Mouse (Mus musculus) megakaryocyte, adult 5-6 weeks (primary cell): ENCODE measurements around the gene Doc2g. TPM values are rescaled to one million over a fixed set of nuclear protein-coding genes. Genes with fewer than 3 reads are reported as not detected.
"Not testable (repeated sequence)": the region's sequence is repeated elsewhere in the genome, so short reads cannot be mapped to it uniquely, and the experiment has no call there.

Experiments
- ATAC-seq: 2 replicates; pipeline ENCODE4 v1.8.0; 2016; ENCODE audit warnings: mild to moderate bottlenecking, inconsistent platforms; ENCODE audit not compliant: poor library complexity, severe bottlenecking
- total RNA-seq, 2 experiments: library from RNA; stranded (forward) in 1 of 2; stranded (reverse) in 1 of 2; fragments of 153-499, 151-499 nt in 1 of 2; fragments of 221-1000, 200-1000 nt in 1 of 2; gene quantifications; 2 replicates each; pipeline versions ENCODE4 v1.2.3 to v1.2.4; 2015 to 2017

Gene Doc2g
- total RNA-seq (2015) (1.2 and 1.5 TPM in 2 replicates), total RNA-seq (2017) (0.18 and 0.37 TPM in 2 replicates)

DNA sequence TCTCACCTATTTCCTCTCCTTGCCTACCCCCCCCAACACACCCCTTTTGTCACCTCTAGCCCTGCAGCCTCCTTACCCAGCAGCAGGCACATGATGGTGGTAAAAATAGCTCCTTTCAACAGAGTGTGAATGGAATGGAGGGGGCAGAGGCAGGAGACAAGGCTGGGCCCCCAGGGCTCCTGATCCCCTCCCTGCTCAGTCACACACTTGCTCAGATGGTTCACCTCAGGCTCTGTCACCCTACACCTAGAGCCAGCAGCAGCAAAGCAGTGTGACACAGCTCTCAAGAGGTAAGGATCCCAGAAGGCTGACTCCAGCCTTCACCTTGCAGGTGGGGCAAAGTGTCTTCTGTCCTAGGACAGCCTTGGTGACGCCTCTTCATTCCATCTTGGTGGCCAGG, at the start of gene Doc2g:
TSS of gene Doc2g (plus strand) at position 202 of the 400 bp plus-strand sequence.
- ATAC-seq = no peak

DNA sequence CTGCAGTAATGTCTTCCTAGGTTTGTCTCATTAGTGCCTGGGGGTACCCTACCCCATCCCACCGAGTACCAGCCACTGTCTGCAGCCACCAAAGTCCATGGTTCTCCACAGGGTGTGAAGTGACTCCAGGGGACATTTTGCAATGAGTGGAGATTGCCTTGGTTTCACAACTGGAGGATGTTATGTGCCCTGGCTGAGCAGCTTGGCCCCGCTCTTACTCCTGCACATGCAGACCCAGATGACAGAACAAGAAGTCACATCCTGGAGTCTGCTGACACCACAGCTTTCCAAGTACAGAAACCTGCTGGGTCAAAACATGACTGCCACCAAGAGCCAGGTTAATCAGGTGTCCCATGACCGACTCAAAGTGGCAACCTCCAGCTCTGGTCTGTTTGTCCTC, 48.1 kb upstream of the Doc2g start:
- ATAC-seq = peak; percentile 35; the same call in 1 of the 2 replicates

DNA sequence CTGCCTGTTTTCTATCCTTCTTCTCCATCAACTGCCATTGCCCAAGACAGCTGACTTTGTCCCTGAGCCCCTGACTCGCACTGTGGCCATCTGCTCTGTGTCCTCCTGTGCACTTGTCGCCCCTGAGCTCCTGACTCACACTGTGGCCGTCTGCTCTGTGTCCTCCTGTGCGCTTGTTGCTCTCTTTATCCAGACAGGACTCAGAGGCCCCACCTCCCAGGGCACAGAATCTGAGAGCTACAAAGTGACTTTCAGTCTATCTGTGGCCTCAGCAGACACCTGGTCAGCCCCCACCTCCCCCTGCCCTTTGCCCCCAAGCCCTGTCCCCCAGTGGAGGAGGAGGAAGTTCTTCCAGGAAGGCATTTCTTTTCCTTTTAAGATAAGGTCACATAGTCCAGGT, 47.3 kb upstream of the Doc2g start:
- ATAC-seq = no peak

DNA sequence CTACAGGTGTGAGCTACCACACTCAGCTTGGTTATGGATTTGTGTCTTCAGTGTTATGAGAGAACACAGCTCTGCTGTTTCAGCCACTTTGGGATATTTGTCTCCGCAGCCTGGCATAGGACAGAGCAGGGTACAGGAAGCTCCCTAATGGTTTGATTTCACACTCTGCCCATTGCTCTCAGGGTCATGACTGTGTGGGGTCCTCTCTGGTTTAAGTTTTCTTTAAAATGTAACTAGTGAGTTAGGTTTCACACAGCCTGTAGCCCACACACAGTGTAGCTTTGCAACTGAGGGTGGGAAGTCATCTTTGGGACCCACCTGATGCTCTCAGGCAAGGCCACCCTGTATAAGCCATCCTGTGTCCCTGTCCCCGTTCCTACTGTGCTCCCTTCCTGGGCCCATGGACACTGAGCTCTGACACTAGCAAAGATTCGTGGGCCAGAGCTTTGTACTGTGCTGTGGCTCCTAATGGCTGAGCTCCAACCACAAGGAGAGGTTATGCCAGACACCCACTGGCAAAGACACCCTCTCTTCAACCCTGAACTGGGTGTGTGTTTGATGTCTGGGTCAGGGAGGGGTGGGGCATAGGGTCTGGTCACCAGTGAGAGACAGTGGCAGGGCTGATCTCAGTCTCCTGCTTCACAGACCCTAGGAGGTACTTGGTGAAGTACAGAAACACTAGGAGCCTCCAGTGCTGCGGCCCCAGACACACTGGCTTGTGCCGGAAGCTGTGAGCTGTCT, 45.6 kb upstream of the Doc2g start:
- not testable (repeated sequence) for ATAC-seq

DNA sequence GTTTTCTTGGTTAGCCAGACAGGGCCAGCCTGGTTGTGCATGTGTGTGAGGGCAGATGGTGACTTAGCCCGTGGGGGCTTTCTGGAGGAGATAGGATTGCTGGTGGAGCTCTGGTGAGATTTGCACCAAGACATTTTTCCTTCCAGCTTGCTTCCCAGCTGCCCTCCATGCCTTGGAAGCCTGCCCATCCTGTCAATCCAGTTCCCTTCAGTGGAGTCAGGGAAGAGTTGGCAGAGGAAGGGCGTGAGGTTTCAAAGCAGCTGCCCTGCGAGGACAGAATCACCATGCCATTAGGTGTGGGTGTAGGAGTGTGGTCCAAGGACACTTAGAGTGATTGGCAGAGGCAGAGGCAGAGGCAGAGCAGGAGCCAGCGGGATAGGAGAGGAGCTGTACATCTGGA, 44.6 kb upstream of the Doc2g start, which contains the start of gene Aldh3b3:
TSS of gene Aldh3b3 (plus strand) at position 176 of the 400 bp plus-strand sequence.
- ATAC-seq = no peak

DNA sequence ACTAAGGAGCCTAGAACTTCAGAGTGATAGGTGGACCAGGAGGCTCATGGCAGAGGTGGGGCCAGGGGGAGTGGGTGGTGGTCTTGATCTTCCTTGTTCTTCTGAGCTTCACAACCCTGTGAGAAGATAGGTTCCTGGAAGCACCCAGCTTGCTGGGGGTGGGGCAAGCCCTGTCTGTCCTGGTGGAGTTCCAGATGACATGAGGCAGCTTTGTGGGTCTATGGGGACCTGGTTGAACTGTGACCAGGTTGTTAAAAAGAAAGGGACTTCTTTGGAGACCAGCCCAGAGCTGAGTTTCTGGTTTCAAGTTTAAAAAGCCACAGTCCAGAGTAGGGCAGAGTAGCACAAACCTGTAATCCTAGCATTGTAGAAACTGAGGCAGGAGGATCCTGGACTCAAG, 44.1 kb upstream of the Doc2g start:
- ATAC-seq = no peak

DNA sequence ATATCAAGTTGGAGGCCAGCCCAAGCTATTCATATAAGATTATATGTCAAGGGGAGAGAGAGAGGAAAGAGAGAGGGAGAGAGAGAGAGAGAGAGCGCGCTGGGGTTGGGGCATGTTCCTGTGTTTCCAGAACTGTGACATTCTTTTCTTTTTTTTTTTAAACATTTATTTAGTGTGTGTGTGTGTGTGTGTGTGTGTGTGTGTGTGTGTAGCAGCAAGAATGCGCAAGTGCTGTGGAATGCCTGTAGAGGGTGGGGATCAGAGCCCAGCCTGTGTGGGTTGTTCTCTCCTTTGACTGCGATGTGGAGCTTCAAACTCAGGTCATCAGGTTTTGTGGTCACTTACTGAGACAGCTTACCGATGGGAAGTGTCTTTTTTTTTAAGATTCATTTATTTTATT, 42.9 kb upstream of the Doc2g start:
- ATAC-seq = no peak

DNA sequence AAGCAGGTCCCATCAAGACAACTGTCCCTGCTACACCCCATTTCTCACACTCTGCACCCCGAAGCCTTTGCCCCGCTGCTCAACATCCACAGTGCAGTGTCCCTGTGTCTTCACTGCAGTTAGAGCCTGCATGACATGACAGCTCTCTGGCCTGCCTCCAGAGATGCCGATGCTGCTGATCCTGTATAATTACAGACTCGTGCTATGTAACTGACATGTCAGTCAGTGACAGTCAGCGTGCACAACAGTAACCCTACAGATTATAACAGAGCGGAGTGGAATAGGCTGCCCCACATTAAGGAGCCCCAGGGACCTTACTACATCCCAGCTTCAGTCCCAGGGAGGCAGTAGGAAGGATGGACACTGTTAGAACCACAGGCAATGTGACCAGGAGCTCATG, 41.3 kb upstream of the Doc2g start:
- ATAC-seq = not testable (repeated sequence)

DNA sequence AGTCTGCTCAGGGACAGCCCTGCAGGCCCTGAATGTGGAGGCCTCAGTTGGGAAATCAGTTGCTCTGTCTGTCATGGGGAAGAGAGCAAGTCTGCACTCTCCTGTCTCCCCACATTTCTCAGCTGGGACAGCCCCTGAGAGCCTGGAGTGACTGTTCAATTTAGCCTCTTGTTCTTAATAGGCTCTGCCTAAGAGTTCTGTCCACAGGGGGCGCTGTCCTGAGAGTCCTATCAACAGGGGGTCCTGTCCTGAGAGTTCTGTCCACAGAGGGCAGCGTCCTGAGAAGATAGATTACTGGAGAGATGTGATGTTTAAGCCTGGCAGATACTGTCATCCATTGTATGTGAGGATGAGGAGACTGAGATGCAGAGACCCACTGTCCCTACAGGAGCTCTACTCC, 40.6 kb upstream of the Doc2g start:
- ATAC-seq = no peak

DNA sequence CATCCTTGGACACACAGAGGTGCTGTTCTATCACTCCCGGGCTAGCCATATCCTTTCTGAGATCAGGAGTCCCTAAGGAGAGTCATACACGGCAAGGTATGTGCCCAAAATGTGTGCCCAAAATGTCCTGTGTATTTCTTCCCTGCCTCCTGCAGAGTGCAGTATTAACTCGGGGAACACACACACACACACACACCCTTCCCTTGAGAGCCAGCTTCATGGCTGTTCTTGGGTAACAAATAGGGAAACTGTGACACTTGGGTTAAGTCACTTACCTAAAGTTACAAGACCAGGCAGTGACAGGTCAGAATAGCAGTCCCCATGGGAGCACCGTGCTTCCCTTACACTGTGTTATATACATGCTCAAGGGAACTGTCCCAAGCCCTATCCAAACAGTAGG, 39.1 kb upstream of the Doc2g start:
- ATAC-seq = peak; percentile 81

DNA sequence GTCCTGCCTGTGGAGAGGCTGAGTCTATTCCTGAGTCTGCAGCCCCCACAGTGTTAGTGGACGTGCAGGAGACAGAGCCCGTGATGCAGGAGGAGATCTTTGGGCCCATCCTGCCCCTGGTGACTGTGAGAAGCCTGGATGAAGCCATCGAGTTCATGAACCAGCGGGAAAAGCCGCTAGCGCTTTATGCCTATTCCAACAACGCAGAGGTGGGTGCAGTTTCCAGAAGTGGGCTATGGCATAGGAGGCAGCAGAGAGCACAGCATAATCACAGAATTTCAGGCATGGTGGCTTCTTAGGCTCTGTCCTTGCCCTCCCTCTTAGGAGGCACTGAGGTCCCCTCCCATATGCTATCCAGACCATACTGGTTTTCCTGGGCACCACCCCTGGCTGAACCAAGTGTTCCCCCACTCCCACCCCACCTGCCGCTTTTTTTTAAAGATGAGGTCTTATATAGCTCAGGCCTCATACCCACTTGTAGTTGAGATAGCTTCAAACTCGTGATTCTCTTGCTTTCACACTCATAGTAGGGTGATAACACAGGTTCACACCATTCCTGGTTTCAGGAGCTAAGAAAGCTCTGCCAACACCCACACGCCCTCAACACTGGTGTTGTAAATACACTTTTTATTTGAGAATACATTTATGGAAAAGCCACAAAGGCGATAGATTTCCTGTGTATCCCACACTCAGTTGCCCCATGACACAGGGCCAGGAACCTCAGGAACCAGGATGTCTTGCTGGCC, 36.6 kb upstream of the Doc2g start:
- no peak for ATAC-seq

DNA sequence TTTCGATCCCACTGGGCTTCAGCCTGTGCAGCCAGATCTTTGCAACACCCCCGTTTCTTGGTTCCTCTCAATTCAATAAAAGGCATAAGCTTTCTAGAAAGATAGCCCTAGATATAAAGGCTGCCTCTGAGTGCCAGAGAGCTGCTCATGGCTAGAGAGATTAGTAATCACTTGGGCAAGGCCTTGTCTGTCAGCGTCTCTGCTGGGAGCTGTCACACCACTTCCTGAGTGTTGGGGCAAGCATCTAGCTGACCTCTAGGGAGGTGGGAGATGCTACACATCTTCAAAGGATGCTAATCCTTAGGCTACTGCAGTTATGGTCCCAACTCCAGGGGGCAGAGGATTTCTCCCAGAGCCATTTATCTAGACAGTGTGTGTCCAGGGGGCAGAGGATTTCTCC, 35.9 kb upstream of the Doc2g start:
- ATAC-seq = peak; percentile 66

DNA sequence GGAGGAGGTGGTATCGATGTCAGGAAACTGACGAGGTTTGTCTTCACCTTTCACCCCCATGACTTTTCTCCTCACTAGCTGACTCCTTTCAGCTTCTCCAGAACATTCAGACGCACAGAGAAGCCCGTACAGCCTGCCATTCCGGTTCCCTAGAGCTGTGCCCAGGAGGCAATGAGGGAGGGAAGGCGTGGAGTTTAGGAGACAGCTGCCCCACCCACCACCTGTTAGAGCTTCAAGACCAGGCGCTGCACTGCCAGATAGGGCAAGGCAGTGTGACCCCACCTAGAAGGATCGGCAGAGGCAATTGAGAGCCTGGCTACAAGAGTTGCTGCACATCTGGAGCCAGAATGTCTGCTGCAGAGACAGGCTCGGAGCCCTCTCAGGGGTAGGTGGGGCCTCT, 30.9 kb upstream of the Doc2g start, which contains the start of gene Aldh3b2:
TSS of gene Aldh3b2 (plus strand) at position 100 of the 400 bp plus-strand sequence.
- ATAC-seq = no peak

DNA sequence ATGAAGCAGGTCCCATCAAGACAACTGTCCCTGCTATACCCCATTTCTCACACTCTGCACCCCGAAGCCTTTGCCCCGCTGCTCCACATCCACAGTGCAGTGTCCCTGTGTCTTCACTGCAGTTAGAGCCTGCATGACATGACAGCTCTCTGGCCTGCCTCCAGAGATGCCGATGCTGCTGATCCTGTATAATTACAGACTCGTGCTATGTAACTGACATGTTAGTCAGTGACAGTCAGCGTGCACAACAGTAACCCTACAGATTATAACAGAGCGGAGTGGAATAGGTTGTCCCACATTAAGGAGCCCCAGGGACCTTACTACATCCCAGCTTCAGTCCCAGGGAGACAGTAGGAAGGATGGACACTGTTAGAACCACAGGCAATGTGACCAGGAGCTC, 28.5 kb upstream of the Doc2g start:
- ATAC-seq = not testable (repeated sequence)

DNA sequence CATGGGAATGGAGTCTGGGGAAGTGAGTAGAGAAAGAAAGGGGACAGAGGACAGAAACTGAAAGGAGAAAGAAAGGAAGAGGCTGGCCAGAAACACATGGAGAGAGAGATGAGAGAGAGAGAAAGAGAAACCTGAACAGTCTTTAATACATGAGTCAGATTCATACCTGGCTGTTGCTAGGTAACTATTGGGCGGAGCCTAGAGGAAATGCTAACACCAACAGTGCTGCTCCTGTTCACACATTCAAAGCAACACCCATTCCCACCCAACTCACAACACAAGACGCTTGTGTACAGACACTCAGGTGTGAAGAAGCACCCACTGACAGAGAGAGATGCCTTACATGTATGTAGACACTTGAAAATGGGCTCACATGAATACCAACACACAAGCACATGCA, 27.2 kb upstream of the Doc2g start:
- no peak for ATAC-seq

DNA sequence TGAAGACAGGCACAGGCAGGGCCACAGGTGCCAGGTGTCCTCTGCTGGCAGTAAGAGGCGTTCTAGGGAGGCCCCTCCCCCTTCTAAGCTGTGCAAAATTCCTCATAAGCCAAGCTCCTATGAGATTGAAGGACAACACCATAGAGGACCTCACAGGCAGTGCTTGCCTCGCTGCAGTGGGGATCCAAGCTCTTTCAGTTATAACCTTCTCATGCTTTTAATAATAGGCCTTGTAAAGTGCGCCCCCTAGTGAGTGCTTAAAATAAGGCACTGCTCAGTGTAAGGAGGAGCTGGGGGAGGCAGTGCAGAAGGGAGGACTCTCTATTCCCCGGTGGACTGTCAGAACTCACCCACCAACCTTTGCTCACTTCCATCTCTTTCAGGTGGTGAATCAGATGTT, 22.8 kb upstream of the Doc2g start:
- ATAC-seq = peak; percentile 94

DNA sequence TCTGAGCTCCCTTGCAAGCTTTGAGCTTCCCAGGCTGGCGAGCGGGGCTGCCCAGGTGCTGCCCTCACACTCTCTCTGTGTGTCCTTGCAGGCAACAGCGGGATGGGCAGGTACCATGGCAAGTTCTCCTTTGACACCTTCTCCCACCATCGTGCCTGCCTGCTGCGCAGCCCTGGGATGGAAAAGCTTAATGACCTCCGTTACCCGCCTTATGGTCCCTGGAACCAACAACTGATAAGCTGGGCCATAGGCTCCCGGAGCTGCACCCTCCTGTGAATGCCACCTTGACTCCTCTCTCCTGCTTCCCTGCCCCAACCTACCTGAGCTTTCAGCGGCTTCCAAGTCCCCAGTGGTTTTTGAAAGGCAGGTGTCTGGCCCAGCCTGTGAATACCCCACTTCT, 22.2 kb upstream of the Doc2g start:
- no peak for ATAC-seq

DNA sequence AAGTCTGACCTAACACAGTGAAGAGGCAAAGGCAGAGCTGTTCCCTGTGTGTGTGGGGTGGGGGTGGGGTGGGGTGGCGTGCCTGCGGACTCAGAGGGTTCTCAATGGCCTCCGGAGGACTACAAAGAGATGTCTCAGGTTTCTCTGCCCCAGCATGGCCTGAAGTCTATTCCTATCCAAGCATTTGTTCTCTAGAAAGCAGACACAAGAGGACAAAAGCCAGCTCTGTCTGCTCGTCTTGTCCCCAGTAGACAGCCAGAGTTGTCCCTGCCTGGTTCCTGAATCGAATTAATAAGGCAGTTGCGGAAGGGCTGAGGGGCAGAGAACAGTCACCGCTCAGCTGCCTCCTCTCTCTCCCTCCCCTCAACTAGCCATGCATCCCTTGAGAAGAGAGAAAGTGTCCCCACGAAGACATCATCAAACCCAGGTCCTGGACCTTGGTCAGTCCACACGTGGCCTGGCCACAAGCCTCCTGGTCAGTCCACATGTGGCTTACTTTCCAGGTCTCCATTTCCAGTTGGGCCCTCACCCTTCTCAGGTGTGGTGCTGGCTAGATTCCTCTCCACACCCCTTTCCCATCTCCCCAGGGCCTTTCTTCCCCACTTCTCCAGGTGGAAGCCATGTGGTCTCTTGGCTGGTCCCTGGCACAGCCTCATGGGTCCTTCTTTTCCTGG, 19.4 kb upstream of the Doc2g start:
- ATAC-seq = no peak

DNA sequence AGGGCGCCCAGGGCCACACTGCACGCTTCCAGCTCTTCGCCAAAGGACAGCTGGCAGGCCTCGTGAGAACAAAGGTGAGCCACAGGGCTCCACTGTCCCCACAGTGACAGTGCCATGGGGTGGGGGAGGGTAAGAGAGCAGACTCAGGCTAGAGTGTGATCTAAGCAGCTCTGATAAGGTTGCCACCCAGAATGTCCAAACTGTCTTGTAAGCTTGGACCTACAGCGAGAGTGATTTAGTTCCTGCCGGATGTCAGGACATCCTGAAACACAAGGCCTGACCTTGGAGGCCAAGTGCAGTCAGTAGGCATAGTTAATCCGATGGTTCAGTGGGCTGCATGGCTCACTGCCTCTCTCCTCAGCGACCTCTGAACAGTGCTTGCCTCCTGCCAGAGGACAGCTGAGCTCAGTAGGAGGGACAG, 17.8 kb upstream of the Doc2g start:
- no peak for ATAC-seq

DNA sequence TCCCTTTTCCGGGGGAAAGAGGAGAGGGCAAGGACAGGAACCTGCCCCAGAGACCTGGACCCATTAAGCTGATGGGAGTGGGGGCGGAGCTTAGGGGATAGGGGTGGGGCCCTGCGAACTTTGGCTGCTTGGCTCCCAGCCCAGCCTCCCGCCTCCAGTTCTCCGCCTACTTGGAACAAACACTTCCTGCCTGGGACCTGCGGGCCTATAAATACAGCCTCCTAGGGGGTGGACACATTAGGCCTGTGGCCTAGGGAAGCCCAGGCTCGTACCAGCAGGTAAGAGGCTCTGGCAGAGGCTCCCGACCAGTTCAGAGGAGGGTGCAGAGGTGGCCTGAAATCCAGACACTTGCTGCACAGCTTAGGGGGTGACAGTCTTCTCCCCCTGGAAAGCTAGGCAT, 16.8 kb upstream of the Doc2g start, which contains the start of gene Acy3:
TSS of gene Acy3 (plus strand) at position 237 of the 400 bp plus-strand sequence.
- no peak for ATAC-seq

DNA sequence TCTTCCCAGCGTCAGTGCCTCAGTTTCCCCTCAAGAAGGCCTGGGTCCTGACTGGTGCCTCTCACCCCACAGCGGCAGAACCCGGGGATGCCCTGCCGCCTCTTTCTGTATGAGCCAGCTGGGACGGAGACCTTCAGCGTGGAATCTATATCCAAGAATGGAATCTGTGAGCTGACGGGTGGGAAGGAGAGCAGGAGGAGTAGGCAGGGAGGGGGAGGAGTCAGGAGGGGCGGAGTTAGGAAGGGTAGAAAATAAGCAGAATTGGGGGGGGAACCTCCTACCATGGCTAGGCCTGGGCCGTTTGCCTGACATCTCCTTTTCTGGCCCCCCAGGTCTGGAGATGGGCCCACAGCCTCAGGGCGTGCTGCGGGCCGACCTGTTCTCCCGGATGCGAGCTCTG, 15.0 kb upstream of the Doc2g start:
- no peak for ATAC-seq
